Mouse (Mus musculus) gastrocnemius, adult 2 months (tissue): ENCODE results near the gene Myo18b. TPM values are rescaled to one million over a fixed set of nuclear protein-coding genes. Genes with fewer than 3 reads are reported as not detected.
A peak's percentile ranks its signal among the peaks of the same experiment; 100 is the strongest.

Experiments used
- DNase-seq: peaks from one replicate; pipeline ENCODE4 v3.0.0; 2022
- H3K27ac ChIP-seq: fragments of 200-600 bp; 2 replicates; pipeline ENCODE4 v1.8.1; 2022; ENCODE audit warnings: mild to moderate bottlenecking
- H3K4me3 ChIP-seq: fragments of 200-600 bp; 2 replicates; pipeline ENCODE4 v1.8.1; 2022; ENCODE audit warnings: mild to moderate bottlenecking, moderate library complexity
- CTCF ChIP-seq: fragments of 200-600 bp; IDR thresholded peaks from 2 replicates; pipeline ENCODE4 v1.8.1; 2022; ENCODE audit warnings: antibody characterized with exemption, mild to moderate bottlenecking, moderate library complexity
- intact Hi-C: fragments of 180-260 bp; cut with DNase I; formaldehyde crosslinking; loops from one replicate; pipeline ENCODE4 v1.15.1; 2025
- total RNA-seq, 2 experiments: library from RNA; stranded (reverse); gene quantifications; 2 replicates each; pipeline ENCODE4 v1.2.3; 2021

Myo18b gene
- total RNA-seq, 2 experiments from 2014 or later = 319 to 413 TPM

- TF ChIP-seq CTCF = no peak
- H3K27ac ChIP-seq = no peak overlapping the region
- DNase-seq = no peak
- no peak overlapping the region for H3K4me3 ChIP-seq
- intact Hi-C loops = no loop called here
These were observed 230.5 kb downstream of the Myo18b start for GRCm38 (mm10) chr5:112665661-112666060.

- DNase-seq = peak; percentile 30
- no peak overlapping the region for H3K27ac ChIP-seq
- intact Hi-C loops = no loop called here
- no peak overlapping the region for H3K4me3 ChIP-seq
- no peak for TF ChIP-seq CTCF
These were observed 232.5 kb downstream of the Myo18b start for GRCm38 (mm10) chr5:112663701-112664100.

- no peak for DNase-seq
- Histone ChIP-seq H3K4me3 (no peak overlapping the region), H3K27ac (no peak overlapping the region)
- intact Hi-C loops = no loop called here
- peak; percentile 27 for TF ChIP-seq CTCF
These were observed 235.2 kb downstream of the Myo18b start for GRCm38 (mm10) chr5:112660924-112661431.

- DNase-seq = no peak
- intact Hi-C loops = no loop called here
- no peak overlapping the region for H3K27ac ChIP-seq
- H3K4me3 ChIP-seq = no peak overlapping the region
- no peak for TF ChIP-seq CTCF
These were observed 236.9 kb downstream of the Myo18b start for GRCm38 (mm10) chr5:112659295-112659694.

- H3K4me3 ChIP-seq = no peak overlapping the region
- intact Hi-C loops = no loop called here
- DNase-seq = no peak
- no peak overlapping the region for H3K27ac ChIP-seq
- no peak for TF ChIP-seq CTCF
These were observed 239.4 kb downstream of the Myo18b start for GRCm38 (mm10) chr5:112656811-112657210.

- Histone ChIP-seq H3K27ac (no peak overlapping the region), H3K4me3 (no peak overlapping the region)
- DNase-seq = no peak
- intact Hi-C loops = no loop called here
- TF ChIP-seq CTCF = no peak
These were observed 240.1 kb downstream of the Myo18b start for GRCm38 (mm10) chr5:112655986-112656541.

- DNase-seq = no peak
- TF ChIP-seq CTCF = no peak
- Histone ChIP-seq H3K4me3 (no peak overlapping the region), H3K27ac (no peak overlapping the region)
- intact Hi-C loops = no loop called here
These were observed 240.6 kb downstream of the Myo18b start for GRCm38 (mm10) chr5:112655529-112655928.

- no peak for TF ChIP-seq CTCF
- Histone ChIP-seq H3K27ac (no peak overlapping the region), H3K4me3 (no peak overlapping the region)
- DNase-seq = no peak
- intact Hi-C loops = no loop called here
These were observed 244.1 kb downstream of the Myo18b start for GRCm38 (mm10) chr5:112652036-112652435.

GRCm38 (mm10) chr5:112649164-112649702 lies 246.9 kb downstream of the Myo18b start:
- DNase-seq = no peak
- no peak for TF ChIP-seq CTCF
- intact Hi-C loops = no loop called here
- Histone ChIP-seq H3K27ac (no peak overlapping the region), H3K4me3 (no peak overlapping the region)

GRCm38 (mm10) chr5:112646871-112647270 lies 249.3 kb downstream of the Myo18b start:
- no peak for DNase-seq
- intact Hi-C loops = no loop called here
- TF ChIP-seq CTCF = no peak
- Histone ChIP-seq H3K4me3 (no peak overlapping the region), H3K27ac (no peak overlapping the region)

- DNase-seq = no peak
- intact Hi-C loops = no loop called here
- TF ChIP-seq CTCF = no peak
These were observed 250.6 kb downstream of the Myo18b start for GRCm38 (mm10) chr5:112645535-112645934.

GRCm38 (mm10) chr5:112643533-112644272 lies 252.5 kb downstream of the Myo18b start:
- no peak overlapping the region for H3K4me3 ChIP-seq
- no peak for DNase-seq
- H3K27ac ChIP-seq = no peak overlapping the region
- no peak for TF ChIP-seq CTCF
- intact Hi-C loops = no loop called here

More at GRCm38 (mm10) chr5:112645535-112645934, 250.6 kb downstream of the Myo18b start:
- no peak overlapping the region for H3K27ac ChIP-seq
- H3K4me3 ChIP-seq = no peak overlapping the region

- intact Hi-C loops = no loop called here
- Histone ChIP-seq H3K27ac (no peak overlapping the region), H3K4me3 (no peak overlapping the region)
- no peak for DNase-seq
- peak; percentile 61 for TF ChIP-seq CTCF
These were observed 253.4 kb downstream of the Myo18b start for GRCm38 (mm10) chr5:112642731-112643130.

- TF ChIP-seq CTCF = no peak
- H3K27ac ChIP-seq = no peak overlapping the region
- intact Hi-C loops = no loop called here
- H3K4me3 ChIP-seq = no peak overlapping the region
- DNase-seq = no peak
These were observed 254.4 kb downstream of the Myo18b start for GRCm38 (mm10) chr5:112641770-112642169.
